Mouse (Mus musculus): ENCODE measurements around the gene Mylk. TPM values are rescaled to one million over a fixed set of nuclear protein-coding genes. Genes with fewer than 3 reads are reported as not detected.
A peak's percentile ranks its signal among the peaks of the same experiment; 100 is the strongest.

Mylk gene
- polyA plus RNA-seq, 1 experiment from 2014 or later = 4.7 TPM

- Histone ChIP-seq H3K27ac (peak overlapping the region; percentile 84; the same call in 1 of the 2 replicates), H3K27me3 (peaks cover 10% of the 10 kb centered on the region), H3K4me2 (peak overlapping the region; percentile 58), H3K4me3 (replicated peaks) (peak overlapping the region; percentile 87), H3K9ac (replicated peaks) (peak overlapping the region; percentile 85), H3K9me3 (no peaks in the 10 kb centered on the region), H3K36me3 (peaks cover 8% of the 10 kb centered on the region; the same call in 1 of the 2 replicates), H3K4me1 (replicated peaks) (peaks cover 4% of the 10 kb centered on the region)
- under 1% methylated on average over 8 of the region's 8 CpGs for WGBS
- no peak for ATAC-seq (ENCODE audit: insufficient number of reproducible peaks, insufficient read depth, low FRiP score, low TSS enrichment, low read depth)
Observed at GRCm38 (mm10) chr16:35023138-35023735, 278.2 kb downstream of the Mylk start.

- Histone ChIP-seq H3K27me3 (peaks cover 8% of the 10 kb centered on the region), H3K9me3 (no peaks in the 10 kb centered on the region), H3K9ac (replicated peaks) (no peak overlapping the region), H3K27ac (no peak overlapping the region), H3K4me1 (replicated peaks) (peaks cover 4% of the 10 kb centered on the region), H3K4me3 (replicated peaks) (no peak overlapping the region), H3K36me3 (peaks cover 18% of the 10 kb centered on the region; the same call in 1 of the 2 replicates), H3K4me2 (no peak overlapping the region)
- ATAC-seq (ENCODE audit: insufficient number of reproducible peaks, insufficient read depth, low FRiP score, low TSS enrichment, low read depth) = no peak
- WGBS = 90% methylated on average over 5 of the region's 5 CpGs
Observed at GRCm38 (mm10) chr16:35024300-35024699, 279.3 kb downstream of the Mylk start.

- 93% methylated on average over 4 of the region's 4 CpGs for WGBS
- Histone ChIP-seq H3K27me3 (no peaks in the 10 kb centered on the region), H3K4me3 (replicated peaks) (no peak overlapping the region)
Observed at GRCm38 (mm10) chr16:35025347-35025746, 280.3 kb downstream of the Mylk start.

GRCm38 (mm10) chr16:35033241-35033640 lies 288.2 kb downstream of the Mylk start:
- 88% methylated on average over 3 of the region's 3 CpGs for WGBS
- Histone ChIP-seq H3K4me2 (no peak overlapping the region), H3K9ac (replicated peaks) (no peak overlapping the region), H3K27me3 (no peaks in the 10 kb centered on the region), H3K27ac (no peak overlapping the region), H3K36me3 (peaks cover 47% of the 10 kb centered on the region; the same call in 1 of the 2 replicates), H3K4me1 (replicated peaks) (peaks cover 7% of the 10 kb centered on the region; the same call in 1 of the 2 replicates), H3K9me3 (no peaks in the 10 kb centered on the region), H3K4me3 (replicated peaks) (no peak overlapping the region)
- ATAC-seq (ENCODE audit: insufficient number of reproducible peaks, insufficient read depth, low FRiP score, low TSS enrichment, low read depth) = no peak

More at GRCm38 (mm10) chr16:35025347-35025746, 280.3 kb downstream of the Mylk start:
- Histone ChIP-seq H3K9ac (replicated peaks) (no peak overlapping the region), H3K36me3 (peaks cover 24% of the 10 kb centered on the region; the same call in 1 of the 2 replicates), H3K27ac (no peak overlapping the region), H3K4me1 (replicated peaks) (peaks cover 4% of the 10 kb centered on the region), H3K9me3 (no peaks in the 10 kb centered on the region), H3K4me2 (no peak overlapping the region)
- ATAC-seq (ENCODE audit: insufficient number of reproducible peaks, insufficient read depth, low FRiP score, low TSS enrichment, low read depth) = no peak

- peaks cover 41% of the 10 kb centered on the region; the same call in 1 of the 2 replicates for H3K36me3 ChIP-seq
- no peak overlapping the region for H3K4me2 ChIP-seq
- no peak overlapping the region for H3K9ac ChIP-seq (replicated peaks)
- H3K9me3 ChIP-seq = no peaks in the 10 kb centered on the region
- WGBS = 74% methylated on average over 8 of the region's 8 CpGs
- peaks cover 8% of the 10 kb centered on the region; the same call in 1 of the 2 replicates for H3K4me1 ChIP-seq (replicated peaks)
- ATAC-seq (ENCODE audit: insufficient number of reproducible peaks, insufficient read depth, low FRiP score, low TSS enrichment, low read depth) = no peak
- no peaks in the 10 kb centered on the region for H3K27me3 ChIP-seq
- H3K27ac ChIP-seq = no peak overlapping the region
- H3K4me3 ChIP-seq (replicated peaks) = no peak overlapping the region
Observed at GRCm38 (mm10) chr16:35033809-35034577, 289.0 kb downstream of the Mylk start.

GRCm38 (mm10) chr16:35034971-35035370 lies 290.0 kb downstream of the Mylk start:
- 93% methylated on average over 5 of the region's 5 CpGs for WGBS
- Histone ChIP-seq H3K9me3 (no peaks in the 10 kb centered on the region), H3K36me3 (peaks cover 43% of the 10 kb centered on the region), H3K9ac (replicated peaks) (no peak overlapping the region), H3K4me2 (no peak overlapping the region), H3K4me3 (replicated peaks) (no peak overlapping the region), H3K27ac (no peak overlapping the region), H3K4me1 (replicated peaks) (peaks cover 8% of the 10 kb centered on the region; the same call in 1 of the 2 replicates), H3K27me3 (no peaks in the 10 kb centered on the region)
- ATAC-seq (ENCODE audit: insufficient number of reproducible peaks, insufficient read depth, low FRiP score, low TSS enrichment, low read depth) = no peak

- WGBS = 68% methylated on average over 5 of the region's 5 CpGs
- H3K4me1 ChIP-seq (replicated peaks) = peaks cover 8% of the 10 kb centered on the region; the same call in 1 of the 2 replicates
- no peaks in the 10 kb centered on the region for H3K27me3 ChIP-seq
- H3K4me2 ChIP-seq = no peak overlapping the region
- no peak overlapping the region for H3K9ac ChIP-seq (replicated peaks)
- H3K27ac ChIP-seq = no peak overlapping the region
- ATAC-seq (ENCODE audit: insufficient number of reproducible peaks, insufficient read depth, low FRiP score, low TSS enrichment, low read depth) = no peak
- no peak overlapping the region for H3K4me3 ChIP-seq (replicated peaks)
- no peaks in the 10 kb centered on the region for H3K9me3 ChIP-seq
- H3K36me3 ChIP-seq = peaks cover 44% of the 10 kb centered on the region
Observed at GRCm38 (mm10) chr16:35036754-35037153, 291.7 kb downstream of the Mylk start.

GRCm38 (mm10) chr16:35038343-35039057 lies 293.5 kb downstream of the Mylk start:
- 15% methylated on average over 4 of the region's 4 CpGs for WGBS
- H3K4me1 ChIP-seq (replicated peaks) = peaks cover 8% of the 10 kb centered on the region; the same call in 1 of the 2 replicates
- no peak overlapping the region for H3K4me2 ChIP-seq
- H3K27me3 ChIP-seq = no peaks in the 10 kb centered on the region
- H3K36me3 ChIP-seq = peaks cover 46% of the 10 kb centered on the region
- H3K9me3 ChIP-seq = no peaks in the 10 kb centered on the region
- ATAC-seq (ENCODE audit: insufficient number of reproducible peaks, insufficient read depth, low FRiP score, low TSS enrichment, low read depth) = no peak
- H3K27ac ChIP-seq = no peak overlapping the region
- H3K9ac ChIP-seq (replicated peaks) = no peak overlapping the region
- H3K4me3 ChIP-seq (replicated peaks) = no peak overlapping the region

GRCm38 (mm10) chr16:35040154-35040553 lies 295.1 kb downstream of the Mylk start:
- ATAC-seq (ENCODE audit: insufficient number of reproducible peaks, insufficient read depth, low FRiP score, low TSS enrichment, low read depth) = no peak
- no peaks in the 10 kb centered on the region for H3K9me3 ChIP-seq
- H3K4me3 ChIP-seq (replicated peaks) = no peak overlapping the region
- peaks cover 40% of the 10 kb centered on the region for H3K36me3 ChIP-seq
- no peak overlapping the region for H3K4me2 ChIP-seq
- no peak overlapping the region for H3K9ac ChIP-seq (replicated peaks)
- no peaks in the 10 kb centered on the region for H3K27me3 ChIP-seq
- H3K27ac ChIP-seq = no peak overlapping the region
- 73% methylated on average over 1 of the region's 1 CpGs for WGBS
- H3K4me1 ChIP-seq (replicated peaks) = peaks cover 8% of the 10 kb centered on the region; the same call in 1 of the 2 replicates

- no peak for ATAC-seq (ENCODE audit: insufficient number of reproducible peaks, insufficient read depth, low FRiP score, low TSS enrichment, low read depth)
- Histone ChIP-seq H3K27me3 (no peaks in the 10 kb centered on the region), H3K4me3 (replicated peaks) (no peak overlapping the region), H3K4me2 (no peak overlapping the region), H3K27ac (no peak overlapping the region), H3K4me1 (replicated peaks) (peaks cover 8% of the 10 kb centered on the region; the same call in 1 of the 2 replicates), H3K36me3 (peaks cover 42% of the 10 kb centered on the region), H3K9ac (replicated peaks) (no peak overlapping the region), H3K9me3 (no peaks in the 10 kb centered on the region)
- 85% methylated on average over 7 of the region's 7 CpGs for WGBS
Observed at GRCm38 (mm10) chr16:35041001-35041400, 296.0 kb downstream of the Mylk start.

All from limb, embryonic 12.5 days (tissue).